Mouse (Mus musculus) adipocyte (in vitro differentiated cells): ENCODE measurements at regions not wholly inside any gene's neighbourhood (a gene's known extent, or its start where the extent isn't known, plus 50 kb on each side); places are given as distances from the start of the nearest gene placed in this dataset.
"Not testable (repeated sequence)": the region's sequence is repeated elsewhere in the genome, so short reads cannot be mapped to it uniquely, and the experiment has no call there.

Experiments
- DNase-seq: peaks from one replicate; pipeline ENCODE4 v3.0.0-alpha.2; 2016; ENCODE audit warnings: low spot score

DNA sequence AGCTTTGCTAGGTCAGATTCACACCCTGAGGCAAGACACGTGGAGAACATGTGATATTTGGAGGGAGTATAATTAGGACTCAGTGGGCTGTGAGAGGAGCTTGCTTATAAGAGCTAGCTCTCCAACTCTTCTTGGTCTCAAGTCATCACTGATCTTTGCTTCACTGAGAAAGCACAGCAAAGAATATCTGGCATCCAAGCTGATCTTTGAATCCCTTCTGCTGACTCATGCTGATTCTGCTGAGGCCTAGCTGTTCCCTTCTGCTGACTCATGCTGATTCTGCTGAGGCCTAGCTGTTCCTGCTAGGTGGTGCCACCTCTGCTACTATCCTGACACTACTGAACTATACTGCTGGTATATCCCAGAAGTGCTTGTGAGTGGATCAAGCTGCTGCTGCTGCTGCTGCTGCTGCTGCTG, 639.0 kb upstream of the Slc8a1 start:
- peak; percentile 86 for DNase-seq

DNA sequence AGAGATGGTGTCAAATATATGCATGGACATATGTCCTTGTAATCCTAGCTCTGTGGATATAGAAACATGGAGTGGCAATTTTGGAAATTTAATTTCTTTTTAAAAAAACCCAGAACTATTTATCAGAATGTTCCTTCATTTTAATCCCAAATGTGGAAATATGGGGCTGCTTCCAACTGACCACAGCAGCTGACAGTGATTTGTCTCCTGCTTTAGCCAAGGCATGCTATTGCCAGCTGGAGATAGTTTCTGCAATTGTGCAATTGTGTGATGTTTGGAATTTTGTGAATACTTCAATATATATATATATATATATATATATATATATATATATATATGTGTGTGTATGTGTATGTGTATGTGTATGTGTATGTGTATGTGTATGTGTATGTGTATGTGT, 629.7 kb upstream of the Slc8a1 start:
- peak; percentile 62 for DNase-seq

DNA sequence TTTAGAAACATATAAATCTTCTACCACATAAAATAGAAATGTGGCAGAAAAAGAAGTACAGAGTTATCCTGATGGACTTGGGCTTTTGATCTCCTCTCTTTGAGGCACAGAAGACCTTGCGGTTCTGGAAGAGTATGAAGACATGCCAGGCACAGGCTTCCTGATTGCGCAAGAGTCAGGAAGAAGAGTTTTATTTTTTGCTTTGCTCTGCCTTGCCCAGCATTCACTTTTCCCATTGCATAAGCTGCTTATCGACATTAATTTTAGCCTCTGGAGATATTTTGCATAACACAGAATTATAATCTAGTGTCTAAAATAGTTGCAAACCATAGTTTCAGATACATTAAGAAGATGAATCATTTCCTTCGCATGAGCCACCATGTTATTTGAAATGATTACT, 627.8 kb upstream of the Slc8a1 start:
- DNase-seq, result peak; percentile 31

DNA sequence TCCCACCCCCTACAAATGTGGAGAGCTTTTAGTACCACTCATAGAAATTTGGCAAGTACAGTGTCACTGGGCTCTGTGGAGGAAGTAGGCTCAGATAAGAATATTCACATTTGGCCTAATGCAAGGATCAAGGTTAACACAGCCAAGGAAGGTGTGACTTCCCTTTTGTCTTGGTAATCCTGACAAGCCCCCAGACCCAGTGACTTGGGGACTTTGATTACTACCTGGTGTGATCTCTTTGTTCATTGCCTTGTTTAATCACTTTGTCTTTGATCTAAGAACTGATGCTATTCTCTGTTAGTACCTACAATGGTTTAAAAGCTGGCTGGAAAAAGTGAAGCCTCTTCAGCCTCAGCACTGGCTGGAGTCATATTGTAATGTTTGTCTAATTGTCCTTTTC, 610.5 kb upstream of the Slc8a1 start:
- DNase-seq, result no peak

DNA sequence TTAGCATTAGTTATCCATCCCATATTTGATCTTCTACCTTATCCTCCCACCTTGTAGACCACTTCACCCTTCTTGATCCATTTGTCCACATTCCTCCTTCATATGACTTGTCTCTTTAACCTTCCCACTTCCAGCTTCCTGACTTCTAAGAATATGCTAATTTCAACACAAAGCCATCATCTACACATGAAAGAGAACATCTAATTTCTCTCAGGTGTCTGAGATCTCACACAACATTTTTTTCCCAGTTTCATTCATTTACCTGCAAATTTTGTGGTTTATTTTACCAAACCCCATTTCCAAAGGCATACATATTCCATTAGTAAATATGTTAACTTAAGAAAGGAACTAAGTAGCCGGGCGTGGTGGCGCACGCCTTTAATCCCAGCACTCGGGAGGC, 593.3 kb upstream of the Slc8a1 start:
- DNase-seq, result no peak

DNA sequence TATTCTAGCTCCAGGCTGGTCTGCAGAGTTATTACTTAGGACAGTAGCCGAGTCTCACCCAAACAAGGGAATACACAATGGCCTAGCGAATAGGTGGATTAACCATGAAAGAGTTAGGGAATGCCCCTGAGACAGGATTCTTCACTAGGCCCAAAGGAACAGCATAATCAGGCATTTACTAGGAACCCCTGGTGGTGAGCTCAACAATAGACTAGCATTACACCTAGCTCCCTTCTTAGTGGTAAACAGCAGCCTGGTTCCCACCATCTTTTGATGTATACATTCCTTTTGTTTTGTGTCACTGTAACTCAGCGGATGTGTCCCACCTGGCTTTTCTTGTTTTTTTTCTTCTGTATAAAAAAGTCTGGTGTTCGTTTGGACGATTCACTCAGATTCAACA, 574.0 kb upstream of the Slc8a1 start:
- DNase-seq, result no peak

DNA sequence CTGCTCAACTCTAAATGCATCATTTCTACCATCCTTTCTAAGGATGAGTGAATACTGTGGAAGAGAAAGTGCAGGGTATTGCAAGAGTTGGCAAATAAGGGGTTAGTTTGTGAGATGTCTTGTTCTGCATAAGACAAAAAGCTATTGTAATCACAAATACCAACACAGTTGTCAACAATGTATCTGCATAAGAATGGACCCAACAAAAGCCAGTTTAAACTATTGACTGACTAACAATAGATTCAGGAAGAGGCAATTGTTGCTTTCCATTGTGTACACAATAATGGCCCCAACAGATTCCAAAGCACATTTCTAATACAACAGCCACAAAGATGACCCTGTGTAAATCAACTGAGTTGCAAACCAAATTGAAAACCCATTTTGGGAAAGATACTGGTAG, 568.2 kb upstream of the Slc8a1 start:
- DNase-seq, result no peak

DNA sequence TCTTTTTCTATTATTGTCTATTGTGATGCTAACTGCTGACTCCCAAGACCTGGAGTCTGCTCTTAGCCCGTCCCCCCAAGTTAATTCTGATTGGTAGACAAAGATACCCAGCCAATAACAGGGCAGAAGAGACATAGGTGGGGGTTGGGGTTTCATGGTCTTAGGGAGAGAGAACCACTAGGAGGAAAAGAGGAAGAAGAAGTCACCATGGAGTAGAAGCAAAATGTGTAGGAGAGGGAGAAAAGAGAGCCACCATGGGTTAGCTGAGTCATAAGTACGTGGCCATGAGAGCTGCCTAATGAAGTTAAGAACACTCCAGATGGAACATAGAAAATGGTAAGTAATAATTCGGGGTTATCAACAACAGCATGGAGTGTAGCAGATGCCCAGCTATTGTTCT, 539.6 kb upstream of the Slc8a1 start:
- DNase-seq, result no peak

GRCm38 (mm10) chr17:82273946-82274345, 535.8 kb upstream of the Slc8a1 start:
- DNase-seq, result no peak

DNA sequence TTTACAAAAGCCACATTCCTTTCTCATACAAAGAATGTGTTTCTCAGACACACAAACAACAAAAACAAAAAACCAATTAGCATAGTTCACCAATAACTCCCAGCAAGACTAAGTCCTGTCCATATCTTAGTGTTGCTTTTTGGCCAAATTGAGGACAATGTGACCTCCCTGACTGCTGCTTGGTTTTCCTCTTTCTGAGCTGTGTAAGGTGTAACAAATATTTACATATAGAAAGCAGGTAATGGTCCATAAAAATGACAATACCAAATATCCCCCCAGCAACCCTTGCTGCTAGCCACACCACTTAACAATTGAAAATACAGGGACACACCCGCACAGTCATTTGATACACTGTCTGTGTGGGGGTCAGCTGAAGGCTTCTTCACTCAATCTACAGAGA, 534.7 kb upstream of the Slc8a1 start:
- no peak for DNase-seq

DNA sequence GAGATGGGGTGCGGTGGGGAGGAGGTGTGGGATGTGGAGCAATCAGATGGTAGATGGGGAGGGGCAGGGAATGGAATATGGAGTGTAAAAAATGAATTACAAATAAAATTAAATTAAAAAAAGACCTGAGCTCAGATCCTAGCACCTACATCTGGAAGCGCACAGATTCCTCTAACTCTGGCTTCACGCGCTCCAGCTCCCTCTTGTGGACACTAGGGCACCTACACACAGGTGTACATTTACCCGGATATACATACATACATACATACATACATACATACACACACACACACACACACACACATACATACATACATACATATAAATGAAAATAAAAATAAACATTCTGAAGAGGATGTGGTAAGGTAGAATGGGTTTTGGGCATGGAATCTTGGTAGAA, 528.7 kb upstream of the Slc8a1 start:
- not testable (repeated sequence) for DNase-seq

- peak; percentile 56 for DNase-seq
These were observed 514.2 kb upstream of the Slc8a1 start for GRCm38 (mm10) chr17:82252362-82252761.

- DNase-seq, result no peak
These were observed 513.7 kb upstream of the Slc8a1 start for GRCm38 (mm10) chr17:82251841-82252240.

DNA sequence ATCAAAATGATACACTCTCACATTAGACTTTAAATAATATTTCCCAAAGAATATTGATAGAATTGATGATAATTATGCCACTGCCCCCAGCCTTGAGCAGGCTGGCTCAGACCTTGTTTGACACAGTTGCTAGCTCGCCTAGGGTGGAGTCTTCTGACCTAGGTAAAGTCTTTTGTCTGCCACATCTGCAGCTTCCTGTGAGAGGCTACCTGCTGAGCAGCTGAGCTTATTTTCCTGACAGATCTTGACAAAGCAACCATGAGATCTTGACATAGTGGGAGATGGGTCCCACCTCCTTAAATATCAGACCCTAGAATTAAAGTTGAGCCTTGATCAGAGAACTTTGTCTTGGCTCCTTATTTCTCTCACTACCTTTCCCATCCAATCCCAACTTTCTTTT, 500.2 kb upstream of the Slc8a1 start:
- no peak for DNase-seq

DNA sequence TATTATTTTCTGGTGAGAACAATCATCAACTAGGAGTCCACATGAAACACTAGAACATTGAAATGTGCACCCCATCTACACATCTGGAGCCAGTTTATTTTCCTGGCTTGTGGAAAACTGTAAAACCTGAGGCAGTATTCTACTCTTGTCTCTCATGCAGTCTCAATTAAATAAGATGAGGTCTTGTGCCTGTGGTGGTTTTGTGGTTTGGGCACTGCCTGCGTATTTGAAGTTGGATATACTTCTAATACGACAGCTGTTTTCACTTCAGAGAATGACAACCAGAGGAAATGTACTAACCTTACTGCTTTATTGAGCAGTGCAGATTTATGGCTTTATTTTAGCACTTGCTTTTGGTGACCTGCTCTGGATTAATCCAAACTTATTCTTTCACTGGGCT, 499.3 kb upstream of the Slc8a1 start:
- peak; percentile 14 for DNase-seq

DNA sequence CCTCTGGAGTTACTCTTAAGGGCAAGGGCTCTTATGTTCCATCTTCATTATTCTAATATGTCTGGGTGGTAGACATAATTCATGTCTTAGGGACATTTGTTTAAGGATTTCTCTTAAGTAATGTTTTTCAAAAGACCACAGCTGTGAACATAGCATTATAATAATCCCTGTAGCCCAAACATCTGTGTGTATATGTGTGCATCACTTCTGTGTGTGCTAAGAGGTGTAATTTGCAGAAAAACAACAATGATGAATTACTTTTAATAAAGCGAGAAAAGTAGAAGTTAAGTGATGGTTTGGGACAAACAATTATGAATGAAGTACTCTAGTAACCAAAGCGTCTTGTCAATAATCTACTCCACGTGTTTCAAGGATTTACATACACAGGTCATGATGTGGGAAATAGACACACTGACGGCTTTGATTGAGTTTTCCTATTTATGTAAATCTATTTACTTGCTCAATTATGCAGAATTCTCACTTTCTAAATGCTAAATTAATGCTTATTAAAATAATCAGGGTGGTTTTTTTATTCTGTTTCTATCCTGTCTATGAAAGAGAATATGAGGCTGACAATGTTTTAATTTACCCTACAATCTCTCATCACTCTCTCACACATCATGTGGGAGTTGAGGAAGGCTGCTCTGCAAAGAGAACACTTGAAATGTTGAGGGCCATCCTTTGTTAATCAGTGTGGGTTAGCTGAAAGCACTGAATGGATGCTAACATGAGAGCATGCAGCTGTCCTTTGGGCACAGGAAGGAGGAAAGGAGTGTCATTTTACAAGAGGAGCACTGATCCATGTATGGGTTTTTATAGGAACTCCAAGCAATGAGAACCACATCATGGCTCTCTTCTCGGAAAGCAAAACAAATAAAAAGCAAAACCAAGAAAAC, 477.8 kb upstream of the Slc8a1 start:
- DNase-seq, result no peak

DNA sequence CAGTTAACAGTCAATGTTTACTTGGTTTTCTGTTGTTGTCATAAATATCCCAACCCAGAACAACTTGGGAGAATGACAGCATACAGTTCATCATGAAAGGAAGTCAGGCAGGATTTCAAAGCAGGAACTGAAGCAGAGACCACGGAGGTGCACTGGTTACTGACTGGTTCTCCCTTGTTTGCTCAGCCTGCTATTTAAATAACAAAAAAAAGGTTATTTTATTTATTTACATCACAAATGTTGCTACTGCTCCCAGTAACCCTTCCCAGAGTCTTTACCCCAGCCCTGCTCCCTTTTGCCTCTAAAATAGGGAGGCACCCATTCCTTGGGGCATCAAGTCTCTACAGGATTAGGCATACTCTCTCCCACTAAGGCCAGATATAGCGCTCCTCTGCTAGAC, 461.8 kb upstream of the Slc8a1 start:
- DNase-seq, result no peak

- no peak for DNase-seq
These were observed 461.0 kb upstream of the Slc8a1 start for GRCm38 (mm10) chr17:82199031-82199642.

DNA sequence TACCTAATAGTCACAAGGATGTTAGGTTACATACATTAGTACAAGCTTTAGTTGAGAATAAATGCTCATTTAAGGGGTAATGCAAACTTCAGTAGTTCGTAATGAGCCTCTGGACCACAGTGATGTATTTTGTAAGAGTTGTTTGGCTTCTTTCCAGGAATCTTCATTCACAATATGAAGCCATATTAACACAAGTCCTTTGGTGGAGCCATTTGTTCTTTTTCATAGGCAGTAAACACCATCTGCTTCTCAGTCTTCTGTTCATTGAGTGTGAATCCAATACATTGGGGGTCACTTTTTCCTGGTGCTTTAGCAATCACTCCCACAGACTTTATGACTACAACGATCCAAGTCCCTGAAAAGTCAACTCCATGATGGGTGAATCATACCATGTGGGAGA, 446.1 kb upstream of the Slc8a1 start:
- DNase-seq, result no peak

- DNase-seq, result no peak
These were observed 433.0 kb upstream of the Slc8a1 start for GRCm38 (mm10) chr17:82171216-82171615.

DNA sequence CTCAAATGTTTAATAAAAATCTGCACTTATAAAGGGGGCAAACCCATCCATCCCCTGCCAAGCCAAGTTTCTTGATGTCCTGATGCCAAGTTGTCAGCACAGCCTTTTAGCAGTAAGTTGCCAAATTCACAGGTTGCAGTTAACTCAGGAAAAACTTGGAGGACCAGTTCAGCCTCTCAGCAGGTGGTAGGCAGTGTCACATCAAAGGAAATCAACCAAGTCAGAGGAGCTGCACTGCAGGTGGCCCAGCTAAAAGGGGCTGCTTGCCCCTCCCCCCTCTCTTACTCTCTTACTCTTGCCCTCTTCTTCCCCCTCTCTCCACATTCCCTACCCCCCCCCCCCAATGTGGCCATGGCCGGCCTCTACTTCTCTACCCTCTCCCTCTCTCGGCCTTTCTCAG, 415.3 kb upstream of the Slc8a1 start:
- no peak for DNase-seq

- DNase-seq, result no peak
These were observed 396.7 kb upstream of the Slc8a1 start for GRCm38 (mm10) chr17:82134843-82135242.

GRCm38 (mm10) chr17:82132941-82133340, 394.8 kb upstream of the Slc8a1 start:
- DNase-seq, result no peak

- DNase-seq, result no peak
These were observed 349.0 kb upstream of the Slc8a1 start for GRCm38 (mm10) chr17:82087141-82087540.
